Mouse (Mus musculus): Measurements from ENCODE around the gene Gm20721.

Gene Gm20721

DNA sequence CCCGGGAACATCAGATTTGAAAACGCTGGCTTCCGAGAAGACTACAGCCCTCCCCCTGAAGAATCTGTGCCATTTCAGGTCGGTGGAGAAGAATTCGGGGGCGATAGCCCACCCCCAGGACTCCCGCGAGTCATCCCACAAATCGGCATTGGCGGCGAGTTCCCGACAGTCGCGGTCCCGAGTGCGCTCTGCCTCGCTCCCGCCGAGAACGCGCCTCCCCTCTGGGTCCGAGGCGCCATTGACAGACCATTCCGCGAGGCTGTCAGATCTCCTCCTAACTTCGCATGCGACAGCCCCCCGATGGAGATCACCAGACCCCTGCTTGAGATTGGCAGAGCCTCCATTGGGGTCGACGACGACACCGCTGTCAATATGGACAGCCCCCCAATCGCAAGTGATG lies 48.0 kb downstream of the Gm20721 start:
- DNase-seq (ENCODE audit: low read depth, low spot score) = no peak

GRCm38 (mm10) chr2:174297851-174298250 lies 48.7 kb downstream of the Gm20721 start:
- no peak for DNase-seq (ENCODE audit: low read depth, low spot score)

GRCm38 (mm10) chr2:174297086-174297571 lies 49.4 kb downstream of the Gm20721 start:
- peak; percentile 89 for DNase-seq (ENCODE audit: low read depth, low spot score)

DNA sequence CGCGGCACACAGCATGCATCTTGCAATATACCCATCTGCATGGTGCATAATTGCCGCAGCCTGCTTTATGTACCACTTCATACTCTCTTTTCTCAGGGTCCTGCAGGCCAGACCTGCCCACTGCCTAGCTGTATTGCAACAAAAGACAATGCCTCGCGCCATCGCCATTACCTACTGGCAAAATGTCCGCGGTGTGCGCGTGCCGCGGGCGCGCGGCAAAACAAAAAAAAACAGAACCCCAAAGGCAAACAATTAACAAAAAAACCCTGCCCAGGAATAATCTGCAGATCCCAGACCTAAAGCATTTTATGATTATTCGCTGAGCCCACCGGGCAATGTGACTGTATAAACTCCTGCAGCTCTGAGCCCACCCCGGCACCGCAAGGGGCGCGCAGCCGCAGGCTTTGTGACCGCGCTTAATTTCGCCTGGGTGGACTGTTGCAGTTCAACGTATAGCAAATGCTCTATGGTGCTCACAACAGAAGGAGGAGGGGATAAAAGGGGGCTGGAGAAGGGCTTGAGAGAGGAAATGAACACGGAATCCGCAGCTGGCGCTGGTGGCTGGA lies 50.5 kb downstream of the Gm20721 start:
- DNase-seq (ENCODE audit: low read depth, low spot score) = no peak

- peak; percentile 99 for DNase-seq (ENCODE audit: low read depth, low spot score)
Measured at GRCm38 (mm10) chr2:174295175-174295899, 51.2 kb downstream of the Gm20721 start.

DNA sequence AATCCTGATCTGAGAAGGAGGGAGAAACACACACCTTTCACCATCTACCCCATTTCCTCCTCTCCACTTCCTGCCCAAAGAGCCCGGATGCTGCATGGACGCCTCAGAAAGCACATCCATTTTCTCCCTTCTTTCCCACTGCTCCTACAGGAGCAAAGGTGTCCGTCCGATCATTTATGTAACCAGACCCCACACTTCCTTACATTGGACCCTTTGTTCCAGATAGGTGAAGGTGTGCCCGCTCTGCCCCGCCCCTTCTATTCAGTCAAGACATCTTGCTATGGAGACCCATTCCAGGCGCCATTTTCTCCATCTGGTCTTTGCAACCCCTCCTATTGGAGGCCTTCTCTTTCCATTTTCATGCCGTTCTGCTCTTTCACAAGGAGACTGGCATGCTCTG lies 52.1 kb downstream of the Gm20721 start:
- peak; percentile 76 for DNase-seq (ENCODE audit: low read depth, low spot score)

GRCm38 (mm10) chr2:174291662-174292030 lies 54.9 kb downstream of the Gm20721 start:
- DNase-seq (ENCODE audit: low read depth, low spot score) = no peak

DNA sequence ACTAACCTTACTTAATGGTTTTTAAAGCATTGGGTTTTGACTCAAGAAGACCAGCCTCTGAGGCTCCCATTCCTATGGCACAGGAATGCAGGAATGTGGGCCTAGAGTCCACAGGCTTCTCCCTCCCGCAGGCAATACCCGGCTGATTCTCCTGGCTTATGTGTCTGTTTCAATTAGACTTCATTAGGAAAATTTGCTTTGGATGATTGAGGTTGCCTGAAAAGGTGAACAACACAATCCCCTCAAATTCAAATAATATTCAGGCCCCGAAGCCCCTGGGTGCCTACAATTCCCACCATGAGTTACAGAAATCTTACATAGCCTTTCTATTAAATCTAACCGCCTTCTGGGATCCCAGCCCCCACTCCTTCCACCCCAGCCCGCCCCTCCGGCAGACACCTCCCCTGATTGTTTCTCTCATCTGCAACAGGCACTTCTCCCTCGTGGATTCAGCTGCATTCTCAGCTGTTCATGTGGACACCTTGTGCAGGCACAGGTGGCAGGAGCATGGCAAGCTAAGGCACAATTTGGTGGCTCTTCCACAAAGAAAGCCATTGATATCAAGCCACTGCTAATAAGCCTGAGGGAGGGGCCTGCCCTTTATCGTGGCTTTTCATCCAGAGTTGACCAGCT lies 55.4 kb downstream of the Gm20721 start:
- DNase-seq (ENCODE audit: low read depth, low spot score) = no peak

DNA sequence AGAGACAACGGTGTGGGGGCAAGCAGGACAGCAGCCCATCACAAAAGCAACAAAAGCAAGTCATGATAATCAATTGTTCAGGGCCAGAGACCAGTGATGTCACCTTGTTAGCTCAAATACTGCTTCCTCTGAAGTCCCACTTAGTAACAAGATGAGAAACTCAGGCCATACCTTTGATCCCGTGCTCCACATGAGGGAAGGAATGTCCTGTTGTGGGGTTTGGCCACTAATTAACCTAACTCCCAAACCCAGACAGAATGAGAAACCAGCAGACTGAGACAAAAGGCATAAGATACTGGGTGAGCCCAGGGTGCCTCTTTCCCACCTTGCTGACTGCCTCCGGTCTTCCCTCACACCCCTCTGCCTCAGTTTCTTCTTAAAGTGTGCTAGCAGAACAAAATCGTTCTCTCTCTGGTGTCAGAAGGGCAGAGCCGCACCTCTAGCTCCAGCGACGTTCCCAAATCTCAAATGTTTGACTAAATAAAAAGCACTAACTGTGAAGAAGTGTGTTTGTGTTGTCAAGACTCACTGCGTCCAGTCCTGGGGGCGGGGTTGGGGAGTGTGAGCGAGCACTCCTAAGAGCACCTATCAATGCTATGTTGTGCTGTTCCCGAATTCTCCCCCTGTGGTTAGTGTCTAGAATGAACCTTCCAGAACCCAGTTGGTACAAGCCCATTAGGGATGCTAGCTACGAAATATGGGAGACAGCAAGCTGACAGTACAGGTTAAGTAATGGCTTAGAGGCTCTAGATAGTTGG lies 57.7 kb downstream of the Gm20721 start:
- DNase-seq (ENCODE audit: low read depth, low spot score) = no peak

- DNase-seq (ENCODE audit: low read depth, low spot score) = no peak
Measured at GRCm38 (mm10) chr2:174287921-174288320, 58.6 kb downstream of the Gm20721 start.

GRCm38 (mm10) chr2:174285921-174286470 lies 60.5 kb downstream of the Gm20721 start:
- no peak for DNase-seq (ENCODE audit: low read depth, low spot score)

- DNase-seq (ENCODE audit: low read depth, low spot score) = no peak
Measured at GRCm38 (mm10) chr2:174284807-174285457, 61.6 kb downstream of the Gm20721 start.

- DNase-seq (ENCODE audit: low read depth, low spot score) = no peak
Measured at GRCm38 (mm10) chr2:174284011-174284410, 62.5 kb downstream of the Gm20721 start, which contains the start of gene Gnas. Gnas (plus strand) TSS chr2:174284320.

DNA sequence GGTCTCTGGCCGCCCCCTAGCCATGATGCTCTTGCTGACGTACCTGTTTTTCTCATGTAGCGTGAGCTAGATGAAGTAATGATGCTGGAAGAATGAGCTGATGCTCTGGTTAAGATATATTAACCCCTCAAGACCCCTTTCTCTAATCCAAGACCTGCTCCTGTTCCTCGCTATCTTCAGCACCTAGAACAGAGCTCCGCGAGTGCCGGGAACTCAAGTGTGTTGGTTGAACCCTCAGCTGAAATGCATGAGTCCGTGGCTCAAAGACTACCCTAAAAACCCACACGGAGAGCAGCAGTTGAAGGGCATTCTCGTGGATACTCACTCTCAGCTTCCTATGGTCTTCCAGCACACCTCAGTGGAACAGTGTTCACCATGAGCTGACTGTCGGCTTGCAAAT lies 63.2 kb downstream of the Gm20721 start:
- no peak for DNase-seq (ENCODE audit: low read depth, low spot score)

All from A20 (cell line).